Mouse (Mus musculus): ENCODE measurements around the gene Stt3a.

Stt3a gene

GRCm38 (mm10) chr9:36767203-36768143 lies at the start of gene Stt3a:
Gene Stt3a, minus strand, starts transcription at chr9:36767679.
- peak; percentile 97 to 98 for DNase-seq (ENCODE audit: low read depth in 2 of 2, low spot score in 2 of 2)

GRCm38 (mm10) chr9:36814486-36814885 lies 47.0 kb upstream of the Stt3a start:
- no peak for DNase-seq (ENCODE audit: low read depth in 2 of 2, low spot score in 2 of 2)

GRCm38 (mm10) chr9:36808126-36808785 lies 40.8 kb upstream of the Stt3a start:
- no peak for DNase-seq (ENCODE audit: low read depth in 2 of 2, low spot score in 2 of 2)

- DNase-seq (ENCODE audit: low read depth in 2 of 2, low spot score in 2 of 2), result no peak
These were observed 37.9 kb upstream of the Stt3a start for GRCm38 (mm10) chr9:36805256-36805975.

GRCm38 (mm10) chr9:36803926-36804325 lies 36.4 kb upstream of the Stt3a start:
- no peak for DNase-seq (ENCODE audit: low read depth in 2 of 2, low spot score in 2 of 2)

GRCm38 (mm10) chr9:36803386-36803785 lies 35.9 kb upstream of the Stt3a start:
- no peak for DNase-seq (ENCODE audit: low read depth in 2 of 2, low spot score in 2 of 2)

GRCm38 (mm10) chr9:36802951-36803350 lies 35.5 kb upstream of the Stt3a start:
- no peak for DNase-seq (ENCODE audit: low read depth in 2 of 2, low spot score in 2 of 2)

GRCm38 (mm10) chr9:36801961-36802360 lies 34.5 kb upstream of the Stt3a start:
- DNase-seq (ENCODE audit: low read depth in 2 of 2, low spot score in 2 of 2), result no peak

- peak; percentile 47 to 56 for DNase-seq (ENCODE audit: low read depth in 2 of 2, low spot score in 2 of 2)
These were observed 29.5 kb upstream of the Stt3a start, which contains the start of gene Ei24 for GRCm38 (mm10) chr9:36796781-36797555. Gene Ei24, minus strand, starts transcription at chr9:36797393.

GRCm38 (mm10) chr9:36796224-36796623 lies 28.7 kb upstream of the Stt3a start:
- no peak for DNase-seq (ENCODE audit: low read depth in 2 of 2, low spot score in 2 of 2)

- no peak for DNase-seq (ENCODE audit: low read depth in 2 of 2, low spot score in 2 of 2)
These were observed 28.1 kb upstream of the Stt3a start for GRCm38 (mm10) chr9:36795556-36795955.

GRCm38 (mm10) chr9:36794487-36794886 lies 27.0 kb upstream of the Stt3a start:
- no peak for DNase-seq (ENCODE audit: low read depth in 2 of 2, low spot score in 2 of 2)

- no peak for DNase-seq (ENCODE audit: low read depth in 2 of 2, low spot score in 2 of 2)
These were observed 24.7 kb upstream of the Stt3a start for GRCm38 (mm10) chr9:36792191-36792590.

GRCm38 (mm10) chr9:36783921-36784320 lies 16.4 kb upstream of the Stt3a start:
- DNase-seq (ENCODE audit: low read depth in 2 of 2, low spot score in 2 of 2), result no peak

- no peak for DNase-seq (ENCODE audit: low read depth in 2 of 2, low spot score in 2 of 2)
These were observed 1.6 kb upstream of the Stt3a start for GRCm38 (mm10) chr9:36769048-36769413.

GRCm38 (mm10) chr9:36768156-36769047 lies 923 bp upstream of the Stt3a start:
- DNase-seq (ENCODE audit: low read depth in 2 of 2, low spot score in 2 of 2), result peak in 1 of 2 experiments; percentile 56

- DNase-seq (ENCODE audit: low read depth in 2 of 2, low spot score in 2 of 2), result no peak
These were observed 3.1 kb downstream of the Stt3a start for GRCm38 (mm10) chr9:36764378-36764777.

GRCm38 (mm10) chr9:36727034-36727755 lies 40.3 kb downstream of the Stt3a start, which contains the start of gene Chek1:
Gene Chek1, minus strand, starts transcription at chr9:36727065.
- DNase-seq (ENCODE audit: low read depth in 2 of 2, low spot score in 2 of 2), result no peak

Measured in CD8-positive naive resting alpha-beta T cell, adult 2 months (primary cell).